8 mouse cellular contexts compared by ENCODE assay signal in genomic region chr2:73277021-73277708, GRCm38 (mm10). TPM values are rescaled to one million over a fixed set of nuclear protein-coding genes. Genes with fewer than 3 reads are reported as not detected.
DNase-seq lines count a peak whose midpoint lies in the region; ATAC-seq and TF ChIP-seq lines count a peak whose summit lies in the region.
"Had no signal": no experiment of that assay in that cellular context is flagged by ENCODE, and none has a peak within 500 bp of the region (broad histone marks: within the 10 kb centered on the region; RNA-seq: fewer than 3 reads in every experiment).

No protein-coding gene starts in this region.

- ATAC-seq in lung, embryonic 14.5 days (ENCODE audit: insufficient read depth) = no peak
- ATAC-seq in hindbrain, embryonic 14.5 days (ENCODE audit: low FRiP score) = no peak
- no peak for ATAC-seq in midbrain, postnatal 0 days (ENCODE audit: low FRiP score)

- peak; percentile 24 for DNase-seq in lung, embryonic 14.5 days
- no peak for DNase-seq in lung, postnatal 14 days
- DNase-seq in embryo, embryonic 10 days (ENCODE audit: low spot score) = peak; percentile 59
- DNase-seq in hindbrain, embryonic 14.5 days (ENCODE audit: low spot score) = no peak
- DNase-seq in midbrain, postnatal 0 days (ENCODE audit: low spot score) = no peak
- no peak for DNase-seq in layer of hippocampus, adult 8-10 months (ENCODE audit: low spot score in 2 of 2)
- DNase-seq in ovary, postnatal 10 days (ENCODE audit: low spot score) = no peak

- H3K9me3 ChIP-seq in lung, embryonic 14.5 days (ENCODE audit: low read depth, low read length) = no peaks in the 10 kb centered on the region
- no peaks in the 10 kb centered on the region for H3K9me3 ChIP-seq in hindbrain, embryonic 14.5 days (ENCODE audit: control insufficient read depth, low read length)
- H3K9me3 ChIP-seq in midbrain, postnatal 0 days (ENCODE audit: low read length) = no peaks in the 10 kb centered on the region

- under 1% methylated on average over 38 of the region's 38 CpGs for WGBS in lung, embryonic 14.5 days
- WGBS in hindbrain, embryonic 14.5 days = under 1% methylated on average over 38 of the region's 38 CpGs
- WGBS in midbrain, postnatal 0 days = 2% methylated on average over 38 of the region's 38 CpGs

- peaks cover 91% of the 10 kb centered on the region for H3K27me3 ChIP-seq in lung, embryonic 14.5 days (ENCODE audit: insufficient read depth, low read length)
- peaks cover 71% of the 10 kb centered on the region for H3K27me3 ChIP-seq in hindbrain, embryonic 14.5 days (ENCODE audit: control insufficient read depth, insufficient read depth, low read length)
- H3K27me3 ChIP-seq in midbrain, postnatal 0 days (ENCODE audit: insufficient read depth, low read length) = peaks cover 38% of the 10 kb centered on the region

- H3K4me1 ChIP-seq in lung, embryonic 14.5 days (ENCODE audit: insufficient read depth) = 0 out of 2 replicates have a peak, but pooled peaks cover 4% of the 10 kb centered on the region
- peaks cover 15% of the 10 kb centered on the region for H3K4me1 ChIP-seq in hindbrain, embryonic 14.5 days (replicated peaks; ENCODE audit: control insufficient read depth, insufficient read depth, low read length)
- H3K4me1 ChIP-seq in midbrain, postnatal 0 days (ENCODE audit: insufficient read depth, low read length) = no peaks in the 10 kb centered on the region

- no peak overlapping the region for H3K4me3 ChIP-seq in lung, embryonic 14.5 days (ENCODE audit: low read depth, low read length)
- peak overlapping the region; percentile 22 for H3K4me3 ChIP-seq in hindbrain, embryonic 14.5 days (replicated peaks; ENCODE audit: low read length)
- H3K4me3 ChIP-seq in midbrain, postnatal 0 days (ENCODE audit: low read depth, low read length) = peak overlapping the region; percentile 14; the same call in 1 of the 2 replicates

- H3K9ac ChIP-seq in lung, embryonic 14.5 days = no peak overlapping the region
- peak overlapping the region; percentile 34 for H3K9ac ChIP-seq in hindbrain, embryonic 14.5 days
- H3K9ac ChIP-seq in midbrain, postnatal 0 days (replicated peaks; ENCODE audit: low read length, poor library complexity, severe bottlenecking) = no peak overlapping the region

- TF ChIP-seq CTCF in lung, embryonic 14.5 days (IDR thresholded peaks at IDR 0.05; ENCODE audit: low read depth) = no peak
- TF ChIP-seq CTCF in midbrain, postnatal 0 days (IDR thresholded peaks at IDR 0.05) = no peak

- no peaks in the 10 kb centered on the region for H3K36me3 ChIP-seq in lung, embryonic 14.5 days (ENCODE audit: insufficient read depth)
- no peaks in the 10 kb centered on the region for H3K36me3 ChIP-seq in hindbrain, embryonic 14.5 days (replicated peaks; ENCODE audit: control insufficient read depth, insufficient read depth)
- H3K36me3 ChIP-seq in midbrain, postnatal 0 days (ENCODE audit: insufficient read depth, low read length) = no peaks in the 10 kb centered on the region

- no peak overlapping the region for H3K4me2 ChIP-seq in lung, embryonic 14.5 days
- H3K4me2 ChIP-seq in hindbrain, embryonic 14.5 days (replicated peaks) = peak overlapping the region; percentile 38
- peak overlapping the region; percentile 26; the same call in 1 of the 2 replicates for H3K4me2 ChIP-seq in midbrain, postnatal 0 days (ENCODE audit: low read depth, low read length, poor library complexity, severe bottlenecking)

- no peak overlapping the region for H3K27ac ChIP-seq in lung, embryonic 14.5 days (ENCODE audit: low read depth)
- H3K27ac ChIP-seq in hindbrain, embryonic 14.5 days = peak overlapping the region; percentile 69
- H3K27ac ChIP-seq in midbrain, postnatal 0 days (ENCODE audit: low read depth, low read length) = no peak overlapping the region
- H3K27ac ChIP-seq: macrophage had no signal

RNA-seq across cellular contexts. Expression of gene Sp9, which starts 5.4 kb away (rescaled TPM):
- not detected in 2 replicates for polyA plus RNA-seq in lung, embryonic 14.5 days (2014; fragmentation: Nextera tagmentation; extraction: Ambion mirVana)
- polyA plus RNA-seq in hindbrain, embryonic 14.5 days (2014; fragmentation: Nextera tagmentation; extraction: Ambion mirVana) = 1.3 and 1.9 TPM in 2 replicates
- total RNA-seq in midbrain, postnatal 0 days (2014; rRNA removed) = 2.3 and 3.3 TPM in 2 replicates
- 1.7 and 2.0 TPM in 2 replicates for polyA plus RNA-seq in midbrain, postnatal 0 days (2015; fragmentation: Nextera tagmentation; extraction: Ambion mirVana)
- 1 to 10 TPM; 3.1 to 3.4 (median 3.1) TPM for total RNA-seq in layer of hippocampus, adult 8-10 months (2022)

RNA-seq across cellular contexts. Expression of gene Scrn3, which starts 35.2 kb away (rescaled TPM):
- polyA plus RNA-seq in lung, embryonic 14.5 days (2014; fragmentation: Nextera tagmentation; extraction: Ambion mirVana) = 15.0 and 15.9 TPM in 2 replicates
- polyA plus RNA-seq in hindbrain, embryonic 14.5 days (2014; fragmentation: Nextera tagmentation; extraction: Ambion mirVana) = 6.9 and 7.0 TPM in 2 replicates
- 4.2 and 5.7 TPM in 2 replicates for total RNA-seq in midbrain, postnatal 0 days (2014; rRNA removed)
- polyA plus RNA-seq in midbrain, postnatal 0 days (2015; fragmentation: Nextera tagmentation; extraction: Ambion mirVana) = 5.4 and 6.5 TPM in 2 replicates
- 10 to 100 TPM; 23.6 to 30.7 (median 26.9) TPM for total RNA-seq in layer of hippocampus, adult 8-10 months (2022)

RNA-seq across cellular contexts. Expression of gene Cir1, which starts 35.3 kb away (rescaled TPM):
- 20.9 and 23.8 TPM in 2 replicates for polyA plus RNA-seq in lung, embryonic 14.5 days (2014; fragmentation: Nextera tagmentation; extraction: Ambion mirVana)
- 26.5 and 28.0 TPM in 2 replicates for polyA plus RNA-seq in hindbrain, embryonic 14.5 days (2014; fragmentation: Nextera tagmentation; extraction: Ambion mirVana)
- total RNA-seq in midbrain, postnatal 0 days (2014; rRNA removed) = 4.1 and 7.4 TPM in 2 replicates
- polyA plus RNA-seq in midbrain, postnatal 0 days (2015; fragmentation: Nextera tagmentation; extraction: Ambion mirVana) = 32.1 and 36.3 TPM in 2 replicates
- total RNA-seq in layer of hippocampus, adult 8-10 months (2022) = 10 to 100 TPM; 26.6 to 32.4 (median 30.2) TPM

RNA-seq across cellular contexts. Expression of gene Ola1, which starts 58.4 kb away (rescaled TPM):
- 79.2 and 80.9 TPM in 2 replicates for polyA plus RNA-seq in lung, embryonic 14.5 days (2014; fragmentation: Nextera tagmentation; extraction: Ambion mirVana)
- polyA plus RNA-seq in hindbrain, embryonic 14.5 days (2014; fragmentation: Nextera tagmentation; extraction: Ambion mirVana) = 100 and 103 TPM in 2 replicates
- total RNA-seq in midbrain, postnatal 0 days (2014; rRNA removed) = 49.9 and 50.2 TPM in 2 replicates
- polyA plus RNA-seq in midbrain, postnatal 0 days (2015; fragmentation: Nextera tagmentation; extraction: Ambion mirVana) = 87.3 and 91.7 TPM in 2 replicates
- 100 to 1,000 TPM; 109 to 114 (median 110) TPM for total RNA-seq in layer of hippocampus, adult 8-10 months (2022)

Comparison
In these comparisons a context has a peak if more than half of its experiments do, and no peak if none do; other contexts are left out.
1. DNase-seq: peak in lung, embryonic 14.5 days (single experiment) and embryo, embryonic 10 days (single experiment); none in lung, postnatal 14 days (single experiment), hindbrain, embryonic 14.5 days (single experiment), midbrain, postnatal 0 days (single experiment), layer of hippocampus, adult 8-10 months (0 of 2) and ovary, postnatal 10 days (single experiment).